17 mouse cellular contexts compared by ENCODE assay signal in genomic region chr5:112696683-112697082, GRCm38 (mm10).
"Had no signal": no experiment of that assay in that cellular context is flagged by ENCODE, and none has a peak within 500 bp of the region (broad histone marks: within the 10 kb centered on the region; RNA-seq: fewer than 3 reads in every experiment).

No protein-coding gene starts in this region.

- H3K4me2 ChIP-seq: limb, embryonic 12.5 days; limb, embryonic 15.5 days; liver, embryonic 11.5 days; midbrain, embryonic 12.5 days; midbrain, embryonic 15.5 days; neural tube, embryonic 12.5 days; neural tube, embryonic 15.5 days had no signal

- H3K4me3 ChIP-seq: limb, embryonic 12.5 days; limb, embryonic 15.5 days; midbrain, embryonic 12.5 days; midbrain, embryonic 15.5 days; neural tube, embryonic 12.5 days; neural tube, embryonic 15.5 days had no signal

- ATAC-seq: intestine, embryonic 16.5 days; liver, postnatal 0 days; midbrain, embryonic 15.5 days had no signal

- DNase-seq: kidney, adult 18-20 months; kidney, adult 9 months; kidney, postnatal 14 days; kidney, postnatal 4 days; left cerebral cortex, postnatal 4 days; liver, postnatal 0 days; thymus, adult 18-20 months; thymus, postnatal 36 days had no signal

- H3K27me3 ChIP-seq: limb, embryonic 12.5 days; limb, embryonic 15.5 days; midbrain, embryonic 12.5 days; midbrain, embryonic 15.5 days; neural tube, embryonic 12.5 days; neural tube, embryonic 15.5 days had no signal

- H3K27ac ChIP-seq: limb, embryonic 12.5 days; limb, embryonic 15.5 days; liver, embryonic 14.5 days; midbrain, embryonic 12.5 days; midbrain, embryonic 15.5 days; neural tube, embryonic 12.5 days; neural tube, embryonic 15.5 days had no signal

- H3K36me3 ChIP-seq: limb, embryonic 12.5 days; limb, embryonic 15.5 days; midbrain, embryonic 12.5 days; midbrain, embryonic 15.5 days; neural tube, embryonic 12.5 days; neural tube, embryonic 15.5 days had no signal

- H3K9ac ChIP-seq: limb, embryonic 12.5 days; limb, embryonic 15.5 days; liver, embryonic 14.5 days; liver, postnatal 0 days; midbrain, embryonic 12.5 days; midbrain, embryonic 15.5 days; neural tube, embryonic 12.5 days; neural tube, embryonic 15.5 days had no signal

- H3K9me3 ChIP-seq: limb, embryonic 12.5 days; limb, embryonic 15.5 days; midbrain, embryonic 12.5 days; midbrain, embryonic 15.5 days; neural tube, embryonic 12.5 days; neural tube, embryonic 15.5 days had no signal

- H3K4me1 ChIP-seq: limb, embryonic 12.5 days; limb, embryonic 15.5 days; midbrain, embryonic 12.5 days; neural tube, embryonic 12.5 days had no signal
